Mouse (Mus musculus): ENCODE data around the gene Wnt1. TPM values are rescaled to one million over a fixed set of nuclear protein-coding genes. Genes with fewer than 3 reads are reported as not detected.

The Wnt1 gene
- total RNA-seq, 1 experiment from 2014 or later: not detected

GRCm38 (mm10) chr15:98820937-98821336 lies 31.3 kb downstream of the Wnt1 start:
- no peak for ATAC-seq (replicated peaks in 1 of 2; ENCODE audit: insufficient read depth in 1 of 2, low FRiP score in 2 of 2, low TSS enrichment in 1 of 2, low read depth in 1 of 2, poor library complexity in 2 of 2, severe bottlenecking in 2 of 2)

- no peak for ATAC-seq (replicated peaks in 1 of 2; ENCODE audit: insufficient read depth in 1 of 2, low FRiP score in 2 of 2, low TSS enrichment in 1 of 2, low read depth in 1 of 2, poor library complexity in 2 of 2, severe bottlenecking in 2 of 2)
Measured at GRCm38 (mm10) chr15:98821403-98821802, 31.7 kb downstream of the Wnt1 start.

GRCm38 (mm10) chr15:98822147-98822546 lies 32.5 kb downstream of the Wnt1 start:
- ATAC-seq (replicated peaks in 1 of 2; ENCODE audit: insufficient read depth in 1 of 2, low FRiP score in 2 of 2, low TSS enrichment in 1 of 2, low read depth in 1 of 2, poor library complexity in 2 of 2, severe bottlenecking in 2 of 2): no peak

- ATAC-seq (replicated peaks in 1 of 2; ENCODE audit: insufficient read depth in 1 of 2, low FRiP score in 2 of 2, low TSS enrichment in 1 of 2, low read depth in 1 of 2, poor library complexity in 2 of 2, severe bottlenecking in 2 of 2): no peak
Measured at GRCm38 (mm10) chr15:98823434-98823833, 33.8 kb downstream of the Wnt1 start.

- no peak for ATAC-seq (replicated peaks in 1 of 2; ENCODE audit: insufficient read depth in 1 of 2, low FRiP score in 2 of 2, low TSS enrichment in 1 of 2, low read depth in 1 of 2, poor library complexity in 2 of 2, severe bottlenecking in 2 of 2)
Measured at GRCm38 (mm10) chr15:98827611-98828011, 38.0 kb downstream of the Wnt1 start.

- peak; percentile 87 to 93 for ATAC-seq (replicated peaks in 1 of 2; ENCODE audit: insufficient read depth in 1 of 2, low FRiP score in 2 of 2, low TSS enrichment in 1 of 2, low read depth in 1 of 2, poor library complexity in 2 of 2, severe bottlenecking in 2 of 2)
Measured at GRCm38 (mm10) chr15:98830736-98831683, 41.4 kb downstream of the Wnt1 start, which contains the start of gene Prkag1. Gene Prkag1 (minus strand): TSS chr15:98831521.

- ATAC-seq (replicated peaks in 1 of 2; ENCODE audit: insufficient read depth in 1 of 2, low FRiP score in 2 of 2, low TSS enrichment in 1 of 2, low read depth in 1 of 2, poor library complexity in 2 of 2, severe bottlenecking in 2 of 2): peak; percentile 46 to 70; a peak in 3 of 4 replicates
Measured at GRCm38 (mm10) chr15:98831684-98832035, 42.0 kb downstream of the Wnt1 start.

GRCm38 (mm10) chr15:98832161-98833058 lies 42.8 kb downstream of the Wnt1 start:
- ATAC-seq (replicated peaks in 1 of 2; ENCODE audit: insufficient read depth in 1 of 2, low FRiP score in 2 of 2, low TSS enrichment in 1 of 2, low read depth in 1 of 2, poor library complexity in 2 of 2, severe bottlenecking in 2 of 2): peak; percentile 9 to 30; a peak in 3 of 4 replicates

- ATAC-seq (replicated peaks in 1 of 2; ENCODE audit: insufficient read depth in 1 of 2, low FRiP score in 2 of 2, low TSS enrichment in 1 of 2, low read depth in 1 of 2, poor library complexity in 2 of 2, severe bottlenecking in 2 of 2): no peak
Measured at GRCm38 (mm10) chr15:98833281-98833680, 43.6 kb downstream of the Wnt1 start.

GRCm38 (mm10) chr15:98834059-98834458 lies 44.4 kb downstream of the Wnt1 start:
- ATAC-seq (replicated peaks in 1 of 2; ENCODE audit: insufficient read depth in 1 of 2, low FRiP score in 2 of 2, low TSS enrichment in 1 of 2, low read depth in 1 of 2, poor library complexity in 2 of 2, severe bottlenecking in 2 of 2): no peak

GRCm38 (mm10) chr15:98835291-98835690 lies 45.6 kb downstream of the Wnt1 start:
- no peak for ATAC-seq (replicated peaks in 1 of 2; ENCODE audit: insufficient read depth in 1 of 2, low FRiP score in 2 of 2, low TSS enrichment in 1 of 2, low read depth in 1 of 2, poor library complexity in 2 of 2, severe bottlenecking in 2 of 2)

- ATAC-seq (replicated peaks in 1 of 2; ENCODE audit: insufficient read depth in 1 of 2, low FRiP score in 2 of 2, low TSS enrichment in 1 of 2, low read depth in 1 of 2, poor library complexity in 2 of 2, severe bottlenecking in 2 of 2): no peak
Measured at GRCm38 (mm10) chr15:98837006-98837742, 47.5 kb downstream of the Wnt1 start.

GRCm38 (mm10) chr15:98837743-98838103 lies 48.1 kb downstream of the Wnt1 start:
- ATAC-seq (replicated peaks in 1 of 2; ENCODE audit: insufficient read depth in 1 of 2, low FRiP score in 2 of 2, low TSS enrichment in 1 of 2, low read depth in 1 of 2, poor library complexity in 2 of 2, severe bottlenecking in 2 of 2): no peak

GRCm38 (mm10) chr15:98839161-98839560 lies 49.5 kb downstream of the Wnt1 start:
- ATAC-seq (replicated peaks in 1 of 2; ENCODE audit: insufficient read depth in 1 of 2, low FRiP score in 2 of 2, low TSS enrichment in 1 of 2, low read depth in 1 of 2, poor library complexity in 2 of 2, severe bottlenecking in 2 of 2): no peak

GRCm38 (mm10) chr15:98839671-98840585 lies 50.3 kb downstream of the Wnt1 start:
- ATAC-seq (replicated peaks in 1 of 2; ENCODE audit: insufficient read depth in 1 of 2, low FRiP score in 2 of 2, low TSS enrichment in 1 of 2, low read depth in 1 of 2, poor library complexity in 2 of 2, severe bottlenecking in 2 of 2): no peak
